Mouse (Mus musculus): ENCODE data around the gene Map7d1.
"Not testable (repeated sequence)": the region's sequence is repeated elsewhere in the genome, so short reads cannot be mapped to it uniquely, and the experiment has no call there.

Map7d1 gene

DNA sequence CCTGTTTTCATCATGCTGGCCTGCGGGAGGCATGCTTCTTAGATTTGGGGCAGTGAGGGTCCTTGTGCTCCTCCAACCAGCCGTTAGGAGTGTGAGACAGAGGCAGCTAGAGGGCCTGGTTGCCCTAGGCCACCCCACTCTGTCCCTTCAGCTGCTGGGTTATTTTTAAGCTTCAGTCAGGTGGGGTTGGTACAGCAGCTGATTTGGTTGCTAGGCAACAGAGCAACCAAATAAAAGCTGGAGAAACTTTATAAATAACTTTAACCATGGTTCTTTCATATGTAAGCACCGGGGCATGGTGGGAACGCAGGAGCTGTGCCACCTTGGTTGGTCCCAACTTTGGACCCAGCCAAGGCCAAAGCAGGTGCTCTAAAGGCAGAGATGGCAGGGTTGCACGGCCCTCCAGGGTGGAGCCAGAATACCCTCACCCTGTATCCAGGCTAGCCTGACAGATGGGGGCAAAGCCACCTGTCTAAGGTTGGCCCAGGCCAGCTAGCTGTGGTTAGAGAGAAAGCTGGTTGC lies 18.4 kb downstream of the Map7d1 start:
- peak; percentile 73 for DNase-seq

DNA sequence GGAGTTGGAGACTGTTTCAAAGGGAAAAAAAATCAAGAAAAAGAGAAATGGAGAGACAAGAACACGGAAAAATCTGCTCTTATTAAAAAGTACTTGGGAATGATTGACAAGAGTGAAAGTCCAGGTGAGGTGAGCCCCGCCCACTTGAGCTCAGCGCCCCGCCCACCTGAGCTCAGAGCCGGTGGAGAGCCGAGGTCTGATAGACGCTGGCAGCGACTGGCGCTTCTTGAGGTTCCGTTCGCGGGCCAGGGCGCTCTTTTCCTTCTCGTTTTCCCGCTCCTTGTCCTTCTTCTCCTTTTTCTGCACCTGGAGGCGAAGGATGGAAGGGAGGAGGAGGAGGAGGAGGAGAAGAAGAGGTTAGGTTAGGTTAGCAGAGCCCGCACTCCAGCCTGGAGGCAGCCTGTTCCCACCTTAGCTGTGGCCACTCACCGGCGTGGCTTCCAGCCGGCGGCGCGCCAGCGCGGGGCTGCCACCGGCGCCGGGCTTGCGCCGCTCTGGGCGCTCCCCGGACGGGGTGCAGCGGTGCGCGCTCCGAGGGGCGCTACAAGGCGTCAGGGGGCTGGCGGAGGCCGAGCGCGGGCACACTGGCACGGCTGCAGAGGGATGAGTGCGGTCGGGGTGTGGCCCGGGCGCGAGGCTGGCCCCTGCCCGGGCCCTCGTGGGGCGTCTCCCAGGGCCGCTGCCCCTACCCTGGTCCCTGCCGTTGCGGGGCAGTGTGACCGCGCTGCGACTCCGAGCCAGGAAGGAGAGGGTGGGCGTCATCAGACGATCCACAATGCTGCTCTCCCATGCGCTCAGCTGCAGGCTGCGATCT lies 19.5 kb downstream of the Map7d1 start:
- peak; percentile 87 for DNase-seq

DNA sequence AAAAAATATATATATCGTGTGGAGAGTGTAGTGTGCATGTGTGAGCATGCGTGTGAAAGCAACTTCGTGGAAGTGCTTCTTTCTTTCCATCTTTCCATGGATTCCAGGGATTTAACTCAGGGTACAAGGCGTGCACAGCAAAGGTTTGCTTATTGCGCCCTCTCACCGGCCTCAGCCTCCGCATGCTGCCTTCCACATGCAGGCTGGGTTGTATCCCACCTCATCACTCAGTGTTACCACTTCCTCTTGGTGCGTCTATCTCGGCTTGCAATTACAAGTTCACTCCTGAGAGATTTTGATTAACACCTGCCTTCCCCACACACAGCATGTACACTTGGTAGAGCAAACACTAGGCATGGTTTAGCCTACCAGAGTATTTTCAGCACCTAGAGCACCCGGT lies 21.0 kb downstream of the Map7d1 start:
- DNase-seq, result no peak

DNA sequence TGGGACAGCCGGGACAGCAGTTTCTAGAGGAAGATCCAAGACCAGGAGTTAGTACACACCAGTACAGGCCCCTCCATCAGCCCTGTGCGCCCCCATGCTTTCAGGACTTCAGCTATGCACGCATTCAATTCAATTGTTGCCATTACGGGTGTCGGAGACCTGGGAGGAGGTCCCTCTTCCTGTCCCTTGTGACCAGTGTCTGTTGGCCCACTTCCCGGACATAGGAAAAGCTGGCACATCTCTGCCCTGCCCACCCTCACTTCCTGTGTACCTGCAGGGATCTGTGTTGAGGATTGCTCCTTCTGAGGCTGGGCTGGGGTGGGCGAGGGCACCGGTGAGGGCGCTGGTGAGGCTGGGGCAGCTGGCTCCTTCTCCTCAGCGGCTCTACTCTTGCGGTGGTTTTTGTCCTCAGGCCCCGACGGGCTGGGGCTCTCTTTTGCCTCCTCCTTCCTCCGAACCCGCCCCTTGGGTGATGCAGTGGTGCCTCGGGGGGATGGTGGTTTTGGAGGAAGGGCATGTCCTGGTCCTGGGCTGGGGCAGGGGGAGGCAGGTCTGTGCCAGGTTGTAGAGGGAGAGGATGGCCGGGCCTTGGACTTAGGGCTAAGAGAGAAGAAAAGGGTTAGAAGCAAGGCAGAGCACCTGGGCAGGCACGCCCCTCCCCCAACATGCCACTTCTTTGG lies 21.5 kb downstream of the Map7d1 start:
- DNase-seq, result peak; percentile 79

DNA sequence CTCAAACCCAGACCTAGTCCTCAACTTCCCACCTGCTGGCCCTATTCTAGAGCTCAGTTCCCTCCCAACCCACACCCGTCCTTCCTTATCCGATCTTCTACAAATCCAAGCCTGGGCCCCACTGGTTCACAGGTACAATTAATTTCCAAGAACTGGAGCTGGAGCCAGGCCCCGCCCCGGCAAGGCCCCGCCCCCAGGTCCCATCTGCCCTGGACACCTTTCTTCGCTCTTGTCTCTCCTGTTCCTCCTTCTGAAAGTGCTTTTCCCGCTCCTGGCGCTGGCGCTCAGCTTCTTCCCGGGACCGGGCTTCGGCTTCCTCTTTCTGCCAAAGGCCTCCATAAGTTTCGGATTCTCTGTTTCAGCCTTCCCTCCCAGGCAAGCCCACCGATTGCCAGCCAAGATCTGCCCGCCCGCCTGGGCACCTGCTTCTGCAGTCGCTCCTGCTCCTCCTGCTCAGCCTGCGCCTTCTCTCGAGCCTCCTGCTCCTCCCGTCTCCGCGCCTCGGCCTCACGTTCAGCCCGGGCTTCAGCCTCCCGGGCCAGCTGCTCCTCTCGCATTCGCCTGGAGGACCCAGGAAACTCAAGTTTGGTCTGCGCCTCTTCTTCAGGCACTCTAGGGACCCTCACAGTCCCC lies 22.4 kb downstream of the Map7d1 start:
- DNase-seq, result no peak

DNA sequence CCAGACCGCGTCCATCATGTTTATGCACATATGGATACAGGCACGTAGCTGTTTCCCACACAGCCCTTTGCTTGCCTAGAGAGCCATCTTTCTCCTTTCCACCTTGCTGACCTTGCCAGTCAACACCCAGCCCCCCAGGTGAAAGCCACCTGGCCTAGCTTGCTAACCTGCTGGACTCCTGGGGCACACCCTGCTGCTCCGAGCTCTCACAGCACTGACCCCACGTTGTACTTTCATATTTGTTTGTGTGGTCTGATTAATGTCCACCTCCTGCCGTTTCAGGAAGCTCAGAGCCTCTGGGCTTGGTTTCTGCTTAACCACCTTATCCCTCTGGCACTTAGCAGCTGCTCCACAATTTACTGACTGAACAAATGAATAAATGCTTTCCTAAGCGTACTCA lies 26.2 kb downstream of the Map7d1 start:
- DNase-seq, result no peak

DNA sequence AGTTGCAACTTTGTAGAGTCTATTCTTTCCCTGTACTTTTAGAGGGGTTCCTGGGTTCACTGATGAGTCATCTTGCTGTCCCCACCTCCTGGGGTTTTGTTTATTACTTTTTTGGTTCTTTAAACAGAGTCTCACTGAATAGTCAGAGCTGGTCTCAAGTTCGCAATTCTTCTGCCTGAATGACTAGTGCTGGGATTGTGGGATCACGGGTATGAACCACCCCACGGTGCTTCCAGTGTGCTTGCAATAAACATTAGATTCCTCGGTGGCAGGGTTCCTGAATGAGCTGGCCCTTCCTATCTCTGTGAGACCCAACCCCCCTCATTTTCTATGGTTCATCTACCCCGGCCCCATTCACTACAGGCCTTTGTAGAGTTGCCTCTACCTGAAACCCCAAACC lies 28.0 kb downstream of the Map7d1 start:
- no peak for DNase-seq

DNA sequence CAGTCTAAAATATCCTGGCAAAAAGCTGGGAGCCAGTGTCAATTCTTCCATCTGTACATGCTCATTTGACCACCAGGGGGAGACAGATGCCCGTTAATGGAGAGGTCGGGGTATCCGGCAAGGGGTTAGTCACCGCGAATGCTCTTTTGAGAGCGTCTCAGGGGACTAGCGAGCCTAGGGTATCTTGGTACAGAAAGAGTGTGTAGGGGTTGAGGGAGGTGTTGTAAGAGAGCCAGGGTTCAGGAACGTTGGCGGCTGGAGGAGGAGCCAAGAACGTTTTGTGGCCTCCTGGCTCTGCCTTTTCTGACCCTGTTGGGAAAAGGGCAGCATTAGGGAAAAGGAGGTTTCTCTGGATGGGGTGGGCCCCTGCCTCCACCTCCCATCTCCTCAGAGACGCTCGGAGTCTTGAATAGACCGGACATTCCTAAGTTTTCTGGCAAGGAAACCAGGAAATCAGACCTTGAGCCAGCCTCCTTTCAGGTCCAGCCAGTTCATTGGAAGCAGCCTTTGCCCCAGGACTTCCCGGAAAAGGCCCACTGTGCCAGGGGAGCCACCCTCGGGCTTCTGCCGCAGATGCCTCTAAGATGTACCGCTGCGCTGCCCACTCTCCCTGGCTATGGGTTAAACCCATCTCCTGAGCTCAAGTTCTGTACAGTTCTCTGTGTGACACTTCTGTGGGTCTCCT lies 28.9 kb downstream of the Map7d1 start:
- DNase-seq, result peak; percentile 95

DNA sequence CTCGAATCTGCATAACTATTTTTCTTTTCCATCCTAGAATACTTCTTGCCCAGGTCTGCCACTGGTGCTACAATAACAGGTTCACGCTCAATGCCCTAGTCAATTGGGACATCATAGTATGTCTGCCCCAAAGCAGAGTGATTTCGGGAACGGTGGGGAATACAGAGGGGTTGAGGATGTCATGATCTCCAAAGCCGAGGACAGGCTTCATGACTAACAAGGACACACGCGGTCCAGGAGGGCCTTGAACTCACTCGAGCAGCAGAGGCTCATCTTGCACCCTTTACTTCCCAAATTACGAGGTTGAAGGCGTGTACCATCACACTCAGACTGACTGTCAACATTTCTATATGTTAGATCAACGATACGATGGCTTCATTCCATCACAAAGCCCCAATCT lies 29.5 kb downstream of the Map7d1 start:
- DNase-seq, result no peak

DNA sequence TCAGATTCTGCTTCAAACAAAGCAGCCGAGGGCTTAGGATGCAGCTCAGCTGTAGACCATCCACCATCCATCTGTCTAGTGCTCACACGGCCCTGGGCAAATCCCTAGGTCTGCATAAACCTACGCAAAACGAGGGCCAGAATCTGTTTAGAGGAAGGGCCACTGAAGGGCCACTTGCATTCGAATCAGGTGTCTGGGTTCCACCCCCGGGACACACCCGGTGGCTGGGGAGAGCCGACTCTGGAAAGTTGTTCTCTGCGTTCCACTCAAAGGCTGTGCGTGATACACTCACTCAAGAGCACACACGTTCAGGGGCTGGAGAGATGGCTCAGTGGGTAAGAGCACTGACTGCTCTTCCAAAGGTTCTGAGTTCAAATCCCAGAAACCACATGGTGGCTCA lies 33.5 kb downstream of the Map7d1 start:
- no peak for DNase-seq

DNA sequence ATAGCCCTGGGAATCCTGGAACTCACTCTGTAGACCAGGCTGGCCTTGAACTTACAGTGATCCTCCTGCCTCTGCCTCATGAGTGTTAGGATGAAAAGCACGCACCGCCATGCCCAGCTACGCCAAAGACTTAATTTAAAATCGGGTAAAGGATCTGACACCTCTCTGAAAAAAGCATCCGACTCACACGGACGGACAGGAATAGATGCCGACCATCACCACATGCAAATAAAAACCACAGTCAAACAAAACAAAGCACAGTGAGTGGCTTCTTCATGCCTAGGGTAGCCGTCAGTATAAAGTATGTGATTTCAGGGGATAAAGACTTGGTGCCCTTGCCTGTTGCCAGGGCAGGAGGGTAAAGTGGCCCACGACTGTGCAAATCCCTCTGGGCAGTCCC lies 36.1 kb downstream of the Map7d1 start:
- no peak for DNase-seq

DNA sequence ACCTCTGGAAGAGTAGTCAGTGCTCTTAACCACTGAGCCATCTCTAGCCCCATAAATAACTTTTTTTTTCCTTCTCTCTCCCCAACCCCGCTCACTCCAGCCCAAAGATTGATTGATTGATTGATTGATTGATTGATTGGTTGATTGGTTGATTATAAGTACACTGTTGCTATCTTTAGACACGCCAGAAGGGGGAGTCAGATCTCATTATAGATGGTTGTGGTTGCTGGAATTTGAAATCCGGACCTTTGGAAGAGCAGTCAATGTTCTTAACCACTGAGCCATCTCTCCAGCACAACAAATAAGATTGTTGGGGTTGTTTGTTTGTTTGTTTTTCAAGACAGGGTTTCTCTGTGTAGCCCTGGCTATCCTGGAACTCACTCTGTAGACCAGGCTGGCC lies 36.6 kb downstream of the Map7d1 start:
- DNase-seq, result not testable (repeated sequence)

DNA sequence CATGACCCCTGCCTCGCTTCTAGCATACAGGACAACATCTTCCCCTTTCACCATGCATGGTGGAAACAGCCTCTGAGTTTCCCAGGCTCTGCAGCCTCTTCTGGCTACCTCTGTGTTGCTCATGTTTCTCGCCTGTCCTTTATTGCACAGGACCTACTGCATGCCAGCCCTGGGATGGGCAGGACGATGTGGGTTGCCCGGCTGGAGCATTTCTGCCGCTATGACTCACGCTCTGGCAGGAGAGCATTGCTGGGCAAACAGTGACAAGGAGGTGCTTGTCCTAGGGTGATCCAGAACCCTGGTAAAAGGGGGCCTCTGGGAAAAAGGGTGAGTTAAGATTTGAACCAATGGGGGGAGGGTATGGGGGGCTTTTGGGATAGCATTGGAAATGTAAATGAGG lies 38.4 kb downstream of the Map7d1 start:
- DNase-seq, result peak; percentile 76

DNA sequence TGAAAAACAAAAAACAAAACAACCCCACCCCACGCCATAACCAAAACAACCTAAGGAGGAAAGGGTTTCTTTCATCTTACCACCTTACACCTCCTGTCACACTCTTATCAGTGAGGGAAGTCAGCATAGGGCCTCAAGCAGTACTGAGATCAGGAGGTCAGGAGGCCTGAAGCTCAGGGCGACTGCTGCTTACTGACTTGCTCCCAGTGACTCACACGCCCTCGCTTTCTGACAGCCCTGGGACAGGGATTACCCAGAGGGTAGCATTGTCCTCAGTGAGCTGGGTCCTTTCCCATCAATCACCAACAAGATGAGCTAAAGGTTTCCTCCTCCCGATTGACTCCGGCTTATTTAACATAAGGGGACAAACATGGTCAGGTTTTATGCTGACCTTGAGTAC lies 49.1 kb downstream of the Map7d1 start:
- no peak for DNase-seq

DNA sequence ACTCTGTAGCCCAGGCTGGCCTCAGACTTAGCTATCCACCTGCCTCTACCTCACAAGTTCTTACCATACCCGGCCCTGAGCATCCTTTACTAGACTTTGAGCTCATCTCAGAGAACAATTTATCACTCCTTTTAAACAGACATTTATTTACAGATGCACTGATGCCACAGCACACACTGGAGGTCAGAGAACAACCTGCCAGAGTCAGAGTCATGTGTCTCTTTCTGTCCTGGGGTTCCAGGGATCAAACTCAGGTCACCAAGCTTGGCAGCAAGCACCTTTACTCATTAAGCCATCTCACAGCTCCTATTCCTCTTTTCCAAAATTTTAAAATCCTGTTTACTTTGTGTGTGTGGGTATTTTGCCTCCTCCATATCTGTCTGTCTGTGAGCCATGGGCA lies 50.8 kb downstream of the Map7d1 start:
- no peak for DNase-seq

DNA sequence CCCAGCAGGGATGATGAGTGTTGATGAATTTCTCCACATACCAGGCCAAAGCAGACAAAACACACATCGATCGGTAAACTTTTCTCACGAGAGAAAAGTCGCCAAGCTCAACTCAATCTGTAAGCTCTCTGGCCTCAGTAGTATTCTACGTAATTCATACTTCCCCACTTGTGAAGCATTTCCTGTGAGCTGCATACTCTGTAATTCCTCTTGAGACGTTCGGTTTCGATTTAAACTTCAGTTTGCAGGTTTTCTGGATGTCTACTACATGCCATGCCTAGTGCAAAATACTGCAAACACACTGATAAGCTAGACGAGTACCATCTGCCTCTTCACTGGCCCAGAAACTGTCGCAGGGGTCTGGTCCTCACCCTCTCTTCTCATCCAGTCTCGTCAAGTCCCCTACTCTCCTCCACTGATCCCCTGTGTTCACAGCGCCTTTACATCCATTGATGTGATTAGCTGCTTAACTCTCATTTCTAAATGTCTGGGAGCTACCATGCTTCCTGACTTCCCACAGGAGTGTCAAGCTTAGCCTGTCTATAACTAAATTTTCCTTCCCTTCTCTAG lies 51.4 kb downstream of the Map7d1 start:
- no peak for DNase-seq

DNA sequence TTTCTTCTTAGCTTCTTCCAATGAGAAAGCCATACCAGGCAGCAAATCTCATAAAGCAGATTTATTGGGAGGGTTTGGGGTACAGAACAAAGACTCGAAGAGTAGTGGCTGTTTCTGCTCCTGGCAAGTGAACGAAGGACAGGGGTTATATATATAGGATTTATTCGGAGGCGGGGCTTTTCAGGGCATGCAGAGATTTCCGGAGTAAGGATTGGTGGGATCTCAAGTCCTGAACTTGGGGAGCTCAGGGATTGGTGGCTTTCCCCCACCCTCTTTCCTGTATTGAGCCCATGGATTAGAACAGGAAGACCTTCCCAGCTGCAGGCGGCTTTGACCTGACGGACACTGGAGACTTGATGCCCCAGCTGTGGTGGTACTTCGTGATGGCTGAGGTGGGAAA lies 52.1 kb downstream of the Map7d1 start:
- DNase-seq, result no peak

DNA sequence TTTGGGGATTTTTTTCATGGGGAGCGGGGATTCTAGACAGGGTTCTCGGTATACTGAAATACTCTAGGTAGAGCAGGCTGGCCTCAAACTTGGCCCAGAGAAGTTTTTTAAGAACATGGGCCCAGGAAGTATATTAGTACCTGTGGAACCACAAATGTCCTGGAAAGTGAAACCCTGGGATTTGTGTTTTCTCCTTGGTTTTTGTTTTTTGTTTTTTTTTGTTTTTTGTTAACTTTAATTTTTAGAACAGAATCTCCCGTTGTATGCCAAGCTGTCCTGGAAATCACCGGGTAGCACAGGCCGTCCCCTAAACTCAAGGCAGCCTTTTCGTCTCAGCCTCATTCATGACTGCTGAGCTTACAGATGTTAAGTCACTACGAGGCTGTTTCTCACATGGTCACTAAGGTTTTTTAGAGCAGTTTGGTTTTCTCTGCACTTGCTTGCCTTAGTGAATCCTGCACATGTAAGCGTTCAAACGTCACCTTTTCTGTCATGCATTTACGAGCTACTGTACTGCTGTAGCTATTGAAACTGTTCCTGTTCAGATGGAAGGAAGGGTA lies 52.7 kb downstream of the Map7d1 start:
- DNase-seq, result no peak

DNA sequence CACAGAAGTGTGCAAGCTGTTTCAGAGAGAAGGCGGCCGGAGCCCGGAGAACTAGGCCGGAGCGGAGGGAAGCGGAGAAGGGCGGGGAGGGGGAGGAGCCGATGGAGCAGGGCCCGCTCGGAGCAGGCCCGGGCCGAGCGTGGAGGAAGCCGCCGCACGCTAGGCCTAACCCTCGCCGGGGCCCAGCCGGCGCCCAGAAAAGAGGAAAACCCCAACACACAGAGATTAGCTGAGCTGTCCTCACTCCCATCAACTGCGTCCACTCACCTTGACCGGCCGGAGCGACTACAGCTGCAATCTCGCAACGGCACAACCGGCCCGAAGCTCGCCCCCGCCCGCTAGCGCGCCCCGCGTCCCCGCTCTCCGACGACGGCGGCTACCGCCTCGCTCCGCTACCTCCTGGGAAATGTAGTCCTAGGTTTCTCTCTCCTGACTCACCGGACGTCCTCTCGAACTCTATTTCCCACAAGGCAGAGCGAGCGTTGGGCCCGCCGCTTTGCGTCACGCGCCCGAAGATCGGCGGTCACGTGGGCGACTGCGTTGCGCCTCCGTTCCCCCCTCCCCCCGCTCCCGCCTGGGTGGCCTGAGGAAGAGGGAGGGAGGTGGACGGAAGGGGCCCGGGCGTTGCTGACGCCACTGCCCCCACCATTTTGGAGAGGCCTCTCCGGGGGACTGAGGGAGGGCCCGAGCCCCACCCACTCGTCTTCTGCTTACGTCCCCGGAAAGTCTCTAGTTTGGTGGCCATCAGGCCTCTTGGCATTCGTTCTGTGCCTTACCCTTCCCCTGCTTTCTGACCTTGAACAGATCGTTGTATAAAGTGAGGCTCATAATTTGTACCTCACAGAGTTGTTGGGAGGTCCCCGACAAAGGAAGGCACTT lies 53.6 kb downstream of the Map7d1 start, which contains the start of gene Thrap3:
Gene Thrap3, minus strand, starts transcription at position 458 of the 879 bp plus-strand sequence.
- peak; percentile 99 for DNase-seq

DNA sequence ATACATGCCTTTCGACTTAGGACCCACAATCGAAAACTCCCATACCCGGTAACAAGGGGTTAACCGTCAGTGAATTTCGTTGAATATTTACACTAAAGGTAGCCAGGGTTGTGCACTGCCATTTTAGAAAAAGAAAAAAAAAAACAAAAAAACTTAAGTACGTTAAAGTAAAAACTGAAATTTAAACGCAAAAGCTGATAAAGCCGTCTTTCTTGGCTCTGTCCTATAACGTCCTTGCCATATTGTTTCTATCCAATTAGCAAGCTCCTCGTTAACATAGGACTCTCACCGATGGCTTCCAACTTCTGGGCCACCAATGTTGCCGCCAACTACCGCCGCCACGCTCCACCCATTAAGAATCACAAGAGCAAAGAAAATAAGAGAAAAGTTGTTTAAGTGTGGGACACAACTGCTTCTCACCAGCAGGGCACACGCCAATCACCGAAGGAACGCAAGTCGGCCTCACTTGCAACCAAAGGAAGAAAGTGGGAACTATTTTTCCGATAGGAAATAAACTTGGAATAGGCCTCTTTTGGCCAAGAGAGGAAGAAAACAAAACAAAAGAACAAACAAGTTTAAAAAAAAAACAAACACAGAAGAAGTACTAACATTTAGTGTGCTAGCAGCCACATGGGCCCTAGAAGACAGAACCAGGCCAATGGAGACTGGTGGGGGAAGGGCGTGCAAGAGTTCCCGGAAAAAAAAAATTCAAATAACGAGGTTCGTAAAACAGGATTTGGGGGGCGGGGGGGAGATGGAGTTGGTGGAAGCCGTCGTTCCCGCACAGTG lies 54.4 kb downstream of the Map7d1 start:
- peak; percentile 63 for DNase-seq

DNA sequence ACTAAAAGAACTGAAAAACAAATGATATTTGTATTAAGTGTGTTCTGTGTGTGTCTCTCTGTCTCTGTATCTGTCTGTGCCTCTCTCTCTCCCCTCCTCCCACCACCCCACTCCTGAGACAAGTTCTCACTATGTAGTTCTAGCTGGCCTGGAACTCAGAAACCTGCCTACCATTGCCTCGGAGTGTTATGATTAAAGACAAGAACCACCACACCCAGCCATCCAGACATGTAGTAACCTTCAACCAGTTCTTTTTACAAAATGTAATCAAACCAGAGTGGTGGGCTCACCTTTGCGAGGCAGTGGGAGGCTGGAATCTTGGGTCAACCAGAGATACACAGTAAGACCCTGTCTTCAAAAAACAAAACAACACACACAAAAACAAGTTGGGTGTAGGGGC lies 55.5 kb downstream of the Map7d1 start:
- DNase-seq, result no peak
